Mouse (Mus musculus) neural tube, embryonic 13.5 days (tissue): ENCODE data around the gene Tti1. TPM values are rescaled to one million over a fixed set of nuclear protein-coding genes. Genes with fewer than 3 reads are reported as not detected.

ENCODE experiments used
- ATAC-seq: fragments of 200-750 bp; cut with Nextera tagmentation; 2 replicates; pipeline ENCODE4 v1.8.0; 2017; ENCODE audit warnings: low read depth, mild to moderate bottlenecking, moderate TSS enrichment, moderate library complexity
- H3K27ac ChIP-seq: fragments of 300-500 bp; sonication (generic); replicated peaks from 2 replicates; pipeline ENCODE4 v1.5.1; 2015; ENCODE audit warnings: moderate library complexity, mild to moderate bottlenecking, inconsistent platforms
- H3K27me3 ChIP-seq: fragments of 300-500 bp; sonication (generic); 2 replicates; pipeline ENCODE4 v1.6.1; 2015; ENCODE audit warnings: mild to moderate bottlenecking, inconsistent platforms
- H3K36me3 ChIP-seq: fragments of 300-500 bp; sonication (generic); 2 replicates; pipeline ENCODE4 v1.6.1; 2015; ENCODE audit warnings: mild to moderate bottlenecking, inconsistent platforms
- H3K4me1 ChIP-seq: fragments of 300-500 bp; sonication (generic); replicated peaks from 2 replicates; pipeline ENCODE4 v1.6.1; 2015; ENCODE audit warnings: inconsistent platforms
- H3K4me2 ChIP-seq: fragments of 300-500 bp; sonication (generic); 2 replicates; pipeline ENCODE4 v1.6.1; 2015; ENCODE audit warnings: inconsistent platforms, mild to moderate bottlenecking, moderate library complexity
- H3K4me3 ChIP-seq: fragments of 300-500 bp; sonication (generic); 2 replicates; pipeline ENCODE4 v1.5.1; 2015; ENCODE audit warnings: mild to moderate bottlenecking, inconsistent platforms
- H3K9ac ChIP-seq: fragments of 300-500 bp; sonication (generic); 2 replicates; pipeline ENCODE4 v1.6.1; 2015; ENCODE audit warnings: moderate library complexity, mild to moderate bottlenecking, inconsistent platforms
- H3K9me3 ChIP-seq: fragments of 300-500 bp; sonication (generic); 2 replicates; pipeline ENCODE4 v1.6.1; 2016; ENCODE audit warnings: inconsistent platforms
- WGBS: fragments of 180-500 bp; shearing (Covaris S2); methylation state at CpG from one replicate; pipeline ENCODE4 v1.1.7; 2015; 5-methylcytosine and 5-hydroxymethylcytosine counted together
- polyA plus RNA-seq: library from polyadenylated mRNA; unstranded; fragments of >200 nt; fragmentation: Nextera tagmentation; extraction: Ambion mirVana; gene quantifications from 2 replicates; pipeline ENCODE4 v1.2.1, GENCODE M21; 2015

Gene Tti1
- polyA plus RNA-seq, 1 experiment from 2014 or later, result 16.8 TPM

- H3K27me3 ChIP-seq, result no peaks in the 10 kb centered on the region
- H3K4me3 ChIP-seq, result no peak overlapping the region
- no peak overlapping the region for H3K27ac ChIP-seq
- no peak overlapping the region for H3K9ac ChIP-seq
- peaks cover 30% of the 10 kb centered on the region for H3K4me1 ChIP-seq
- 1% methylated on average over 2 of the region's 2 CpGs for WGBS
- no peaks in the 10 kb centered on the region for H3K9me3 ChIP-seq
- no peaks in the 10 kb centered on the region for H3K36me3 ChIP-seq
- H3K4me2 ChIP-seq, result no peak overlapping the region
- ATAC-seq, result no peak
Measured at GRCm38 (mm10) chr2:157957707-157958108, 70.5 kb downstream of the Tti1 start.

- ATAC-seq, result no peak
- Histone ChIP-seq H3K36me3 (no peaks in the 10 kb centered on the region), H3K4me2 (no peak overlapping the region), H3K27me3 (no peaks in the 10 kb centered on the region), H3K27ac (no peak overlapping the region), H3K4me3 (no peak overlapping the region), H3K9me3 (no peaks in the 10 kb centered on the region), H3K4me1 (peaks cover 30% of the 10 kb centered on the region), H3K9ac (no peak overlapping the region)
- WGBS, result 63% methylated on average over 5 of the region's 5 CpGs
Measured at GRCm38 (mm10) chr2:157953978-157954377, 74.3 kb downstream of the Tti1 start.

GRCm38 (mm10) chr2:157944156-157944893 is 83.9 kb downstream of the Tti1 start:
- H3K27ac ChIP-seq, result peak overlapping the region; percentile 20; the same call in 1 of the 2 replicates
- WGBS, result 11% methylated on average over 37 of the region's 37 CpGs
- no peak for ATAC-seq

GRCm38 (mm10) chr2:157943514-157944155 is 84.6 kb downstream of the Tti1 start:
- H3K27me3 ChIP-seq, result peaks cover 30% of the 10 kb centered on the region
- under 1% methylated on average over 43 of the region's 47 CpGs for WGBS
- H3K4me1 ChIP-seq, result peaks cover 47% of the 10 kb centered on the region
- 0 out of 2 replicates have a peak, but pooled peaks cover 12% of the 10 kb centered on the region for H3K36me3 ChIP-seq
- 0 out of 2 replicates have a peak overlapping the region, but pooled peaks have one; percentile 33 for H3K27ac ChIP-seq
- H3K9me3 ChIP-seq, result no peaks in the 10 kb centered on the region
- peak overlapping the region; percentile 41 for H3K4me3 ChIP-seq
- peak overlapping the region; percentile 67 for H3K9ac ChIP-seq
- peak; percentile 63 for ATAC-seq
- peak overlapping the region; percentile 59 for H3K4me2 ChIP-seq

More at GRCm38 (mm10) chr2:157944156-157944893, 83.9 kb downstream of the Tti1 start:
- H3K36me3 ChIP-seq, result 0 out of 2 replicates have a peak, but pooled peaks cover 7% of the 10 kb centered on the region
- peaks cover 28% of the 10 kb centered on the region for H3K27me3 ChIP-seq
- peak overlapping the region; percentile 41 for H3K4me3 ChIP-seq
- H3K4me1 ChIP-seq, result peaks cover 44% of the 10 kb centered on the region
- peak overlapping the region; percentile 59 for H3K4me2 ChIP-seq
- peak overlapping the region; percentile 67 for H3K9ac ChIP-seq
- H3K9me3 ChIP-seq, result no peaks in the 10 kb centered on the region

- peak overlapping the region; percentile 69 for H3K27ac ChIP-seq
- H3K36me3 ChIP-seq, result peaks cover 40% of the 10 kb centered on the region
- peaks cover 30% of the 10 kb centered on the region for H3K27me3 ChIP-seq
- peak overlapping the region; percentile 43 for H3K4me2 ChIP-seq
- peak overlapping the region; percentile 54 for H3K9ac ChIP-seq
- H3K9me3 ChIP-seq, result no peaks in the 10 kb centered on the region
- H3K4me3 ChIP-seq, result no peak overlapping the region
- 6% methylated on average over 18 of the region's 18 CpGs for WGBS
- no peak for ATAC-seq
- peaks cover 58% of the 10 kb centered on the region for H3K4me1 ChIP-seq
Measured at GRCm38 (mm10) chr2:157940586-157941185, 87.5 kb downstream of the Tti1 start.

GRCm38 (mm10) chr2:157936676-157937075 is 91.6 kb downstream of the Tti1 start:
- ATAC-seq, result no peak
- Histone ChIP-seq H3K4me1 (peaks cover 45% of the 10 kb centered on the region), H3K27me3 (peaks cover 24% of the 10 kb centered on the region), H3K36me3 (peaks cover 45% of the 10 kb centered on the region), H3K9me3 (no peaks in the 10 kb centered on the region), H3K4me3 (no peak overlapping the region), H3K9ac (no peak overlapping the region), H3K4me2 (no peak overlapping the region), H3K27ac (no peak overlapping the region)
- 83% methylated on average over 4 of the region's 4 CpGs for WGBS

GRCm38 (mm10) chr2:157935444-157936171 is 92.6 kb downstream of the Tti1 start:
- H3K4me1 ChIP-seq, result peaks cover 34% of the 10 kb centered on the region
- no peaks in the 10 kb centered on the region for H3K9me3 ChIP-seq
- WGBS, result 81% methylated on average over 11 of the region's 11 CpGs
- H3K36me3 ChIP-seq, result peaks cover 45% of the 10 kb centered on the region
- no peak overlapping the region for H3K4me3 ChIP-seq
- no peak for ATAC-seq
- no peak overlapping the region for H3K27ac ChIP-seq
- no peak overlapping the region for H3K4me2 ChIP-seq
- peaks cover 15% of the 10 kb centered on the region for H3K27me3 ChIP-seq
- H3K9ac ChIP-seq, result no peak overlapping the region

GRCm38 (mm10) chr2:157932655-157933054 is 95.6 kb downstream of the Tti1 start:
- Histone ChIP-seq H3K4me3 (no peak overlapping the region), H3K27me3 (no peaks in the 10 kb centered on the region), H3K36me3 (peaks cover 23% of the 10 kb centered on the region), H3K4me1 (peaks cover 34% of the 10 kb centered on the region), H3K9me3 (no peaks in the 10 kb centered on the region), H3K27ac (no peak overlapping the region), H3K9ac (no peak overlapping the region), H3K4me2 (no peak overlapping the region)
- ATAC-seq, result no peak
- WGBS, result 79% methylated on average over 4 of the region's 4 CpGs

Other genes starting within 250 kb of the Tti1 start
- 26.2 and 34.3 TPM in 2 replicates for gene Vstm2l, start 113.8 kb downstream of the Tti1 start, polyA plus RNA-seq
- gene Rprd1b, start 64 bp upstream of the Tti1 start, polyA plus RNA-seq, result 34.5 and 35.3 TPM in 2 replicates
- gene Tgm2, start 118.0 kb upstream of the Tti1 start, polyA plus RNA-seq, result 11.0 and 12.0 TPM in 2 replicates
- gene D630003M21Rik, start 200.8 kb upstream of the Tti1 start, polyA plus RNA-seq, result 2.6 and 3.0 TPM in 2 replicates
- not detected in 2 replicates for gene Bpi, start 229.7 kb upstream of the Tti1 start, polyA plus RNA-seq